8 mouse cellular contexts compared by ENCODE assay signal in genomic region chr3:79586804-79587203, GRCm38 (mm10). TPM values are rescaled to one million over a fixed set of nuclear protein-coding genes. Genes with fewer than 3 reads are reported as not detected.
DNase-seq lines count a peak whose midpoint lies in the region; ATAC-seq and TF ChIP-seq lines count a peak whose summit lies in the region.

No protein-coding gene starts in this region.

- TF ChIP-seq POLR2A in cortical plate, adult 2 months (IDR thresholded peaks at IDR 0.05; ENCODE audit: extremely low read depth, insufficient read depth, low read length): no peak

- H3K27ac ChIP-seq in cortical plate, adult 2 months (ENCODE audit: insufficient read depth, low read length): no peak overlapping the region

- no peaks in the 10 kb centered on the region for H3K4me1 ChIP-seq in cortical plate, adult 2 months (ENCODE audit: control insufficient read depth, insufficient read depth, low read length)

- DNase-seq in gastrocnemius, postnatal 10 days: peak; percentile 90
- DNase-seq in induced T-regulatory cell, adult 2 months (ENCODE audit: low read depth): peak; percentile 94
- peak; percentile 78 to 84 for DNase-seq in left cerebral cortex, adult 8-10 months (ENCODE audit: low spot score in 2 of 2)
- DNase-seq in right cerebral cortex, postnatal 10 days (ENCODE audit: low spot score in 2 of 2): peak; percentile 92 to 94
- peak; percentile 86 for DNase-seq in urinary bladder, postnatal 14 days (ENCODE audit: low spot score)

- H3K4me3 ChIP-seq in cortical plate, adult 2 months (ENCODE audit: insufficient read depth, low read length): no peak overlapping the region

- ATAC-seq in activated CD4-positive, CD25-positive, alpha-beta regulatory T cell, adult 4 months: peak; percentile 79
- peak; percentile 91 for ATAC-seq in megakaryocyte progenitor cell, adult 5-6 weeks (replicated peaks; ENCODE audit: poor library complexity)

- TF ChIP-seq CTCF in cortical plate, adult 2 months (IDR thresholded peaks at IDR 0.05; ENCODE audit: extremely low read depth, insufficient read depth, low read length): peak; percentile 94

RNA-seq across cellular contexts. Expression of gene Ppid, which starts 4.3 kb away (rescaled TPM):
- polyA plus RNA-seq in activated CD4-positive, CD25-positive, alpha-beta regulatory T cell, adult 4 months (2017; shearing (Covaris generic)): 100 to 1,000 TPM in 1 of 2 experiments, 10 to 100 TPM in 1; 99.8 to 114 TPM
- polyA plus RNA-seq in cortical plate, adult 2 months (2012; rRNA removed): 75.9 and 79.4 TPM in 2 replicates
- total RNA-seq in gastrocnemius, postnatal 10 days (2021): 10 to 100 TPM; 39.3 to 42.8 TPM
- 10 to 100 TPM; 60.5 to 75.1 (median 64.0) TPM for total RNA-seq in left cerebral cortex, adult 8-10 months (2022)
- 216 and 234 TPM in 2 replicates for total RNA-seq in megakaryocyte progenitor cell, adult 5-6 weeks (2015)
- total RNA-seq in megakaryocyte progenitor cell, adult 5-6 weeks (2017): 271 and 360 TPM in 2 replicates

RNA-seq across cellular contexts. Expression of gene Fnip2, which starts 19.2 kb away (rescaled TPM):
- polyA plus RNA-seq in activated CD4-positive, CD25-positive, alpha-beta regulatory T cell, adult 4 months (2017; shearing (Covaris generic)): under 1 TPM; 0.34 to 0.46 TPM
- polyA plus RNA-seq in cortical plate, adult 2 months (2012; rRNA removed): 10.2 and 10.4 TPM in 2 replicates
- 1 to 10 TPM; 5.7 to 7.7 TPM for total RNA-seq in gastrocnemius, postnatal 10 days (2021)
- 10 to 100 TPM; 18.4 to 25.9 (median 21.7) TPM for total RNA-seq in left cerebral cortex, adult 8-10 months (2022)
- total RNA-seq in megakaryocyte progenitor cell, adult 5-6 weeks (2015): 8.0 and 11.2 TPM in 2 replicates
- 7.1 and 7.8 TPM in 2 replicates for total RNA-seq in megakaryocyte progenitor cell, adult 5-6 weeks (2017)

RNA-seq across cellular contexts. Expression of gene 4930579G24Rik, which starts 42.1 kb away (rescaled TPM):
- polyA plus RNA-seq in activated CD4-positive, CD25-positive, alpha-beta regulatory T cell, adult 4 months (2017; shearing (Covaris generic)): 10 to 100 TPM; 14.6 to 17.4 TPM
- 1.7 and 2.2 TPM in 2 replicates for polyA plus RNA-seq in cortical plate, adult 2 months (2012; rRNA removed)
- 1 to 10 TPM; 3.6 to 3.9 TPM for total RNA-seq in gastrocnemius, postnatal 10 days (2021)
- total RNA-seq in left cerebral cortex, adult 8-10 months (2022): 1 to 10 TPM; 1.1 to 1.4 (median 1.2) TPM
- 38.3 and 42.3 TPM in 2 replicates for total RNA-seq in megakaryocyte progenitor cell, adult 5-6 weeks (2015)
- 14.4 and 15.7 TPM in 2 replicates for total RNA-seq in megakaryocyte progenitor cell, adult 5-6 weeks (2017)

RNA-seq across cellular contexts. Expression of gene Etfdh, which starts 42.5 kb away (rescaled TPM):
- 10 to 100 TPM; 31.7 to 39.6 TPM for polyA plus RNA-seq in activated CD4-positive, CD25-positive, alpha-beta regulatory T cell, adult 4 months (2017; shearing (Covaris generic))
- 23.6 and 25.1 TPM in 2 replicates for polyA plus RNA-seq in cortical plate, adult 2 months (2012; rRNA removed)
- total RNA-seq in gastrocnemius, postnatal 10 days (2021): 10 to 100 TPM; 93.0 to 99.1 TPM
- total RNA-seq in left cerebral cortex, adult 8-10 months (2022): 10 to 100 TPM; 23.1 to 28.2 (median 25.4) TPM
- 40.3 and 42.5 TPM in 2 replicates for total RNA-seq in megakaryocyte progenitor cell, adult 5-6 weeks (2015)
- 60.0 and 73.8 TPM in 2 replicates for total RNA-seq in megakaryocyte progenitor cell, adult 5-6 weeks (2017)
